Mouse (Mus musculus) erythroblast, embryonic 14.5 days (primary cell): ENCODE data around the gene Rpf2.

ENCODE experiments used
- GATA1 ChIP-seq: IDR thresholded peaks from 2 replicates; pipeline ENCODE4 v1.6.1; 2012; ENCODE audit warnings: low read length, inconsistent platforms, mixed read lengths
- TAL1 ChIP-seq: IDR thresholded peaks from 3 replicates; pipeline ENCODE4 v1.6.1; 2012; ENCODE audit warnings: low read length, inconsistent platforms, mixed read lengths

GRCm38 (mm10) chr10:40189689-40190088 is 57.1 kb downstream of the Rpf2 start:
- TF ChIP-seq GATA1 (no peak), TAL1 (no peak)
